Mouse (Mus musculus): Measurements from ENCODE around the gene Usp4. TPM values are rescaled to one million over a fixed set of nuclear protein-coding genes. Genes with fewer than 3 reads are reported as not detected.
"Not testable (repeated sequence)": the region's sequence is repeated elsewhere in the genome, so short reads cannot be mapped to it uniquely, and the experiment has no call there.

Gene Usp4
- polyA plus RNA-seq (2016; fragmentation: Nextera tagmentation; extraction: Ambion mirVana), result 124 and 128 TPM in 2 replicates

DNA sequence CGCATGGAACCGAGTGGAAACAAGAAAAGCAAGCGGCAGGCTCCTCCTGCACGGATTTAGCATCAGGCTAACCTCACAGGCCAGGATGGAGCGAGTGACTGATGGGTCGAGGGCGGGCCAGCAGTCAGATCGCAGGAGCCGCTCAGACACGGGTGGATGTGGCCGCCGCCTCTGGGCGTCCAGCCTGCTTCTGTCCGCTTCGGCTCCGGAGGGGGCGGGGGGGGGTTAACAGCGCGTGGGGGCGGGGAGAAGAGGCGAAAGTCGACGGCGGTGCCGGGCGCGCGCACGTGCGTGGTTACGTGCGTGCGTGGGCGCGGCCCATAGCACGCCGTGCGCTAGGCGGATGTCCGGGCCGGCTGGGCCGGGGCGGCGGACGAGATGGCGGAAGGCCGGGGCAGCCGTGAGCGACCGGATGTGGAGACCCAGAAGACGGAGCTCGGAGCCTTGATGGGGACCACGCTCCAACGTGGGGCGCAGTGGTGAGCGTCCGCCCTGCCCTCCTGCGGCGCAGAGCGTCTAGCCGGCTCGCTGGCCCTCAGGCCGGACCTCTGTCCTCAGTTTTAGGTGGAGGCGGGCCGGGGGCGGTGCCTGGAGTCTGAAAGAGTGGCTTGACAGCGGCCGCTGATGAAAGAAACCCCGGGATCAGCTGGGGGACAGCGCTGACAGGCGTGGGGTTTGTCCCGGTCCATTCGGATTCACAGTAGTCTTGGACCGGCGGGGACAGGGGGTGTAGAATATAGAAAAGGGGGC is at the start of gene Usp4:
Gene Usp4, plus strand, starts transcription at position 314 of the 750 bp plus-strand sequence.
- WGBS, result under 1% methylated on average over 74 of the region's 75 CpGs
- H3K27ac ChIP-seq, result peak within 1 kb of the TSS; percentile 97
- H3K4me1 ChIP-seq (replicated peaks), result peaks cover 23% of the 10 kb centered on the region
- DNase-seq (ENCODE audit: low spot score), result peak; percentile 91
- H3K4me3 ChIP-seq, result peak within 1 kb of the TSS; percentile 95
- peaks cover 32% of the 10 kb centered on the region for H3K36me3 ChIP-seq
- no peaks in the 10 kb centered on the region for H3K9me3 ChIP-seq
- no peaks in the 10 kb centered on the region for H3K27me3 ChIP-seq (ENCODE audit: insufficient read depth, poor library complexity, severe bottlenecking)

DNA sequence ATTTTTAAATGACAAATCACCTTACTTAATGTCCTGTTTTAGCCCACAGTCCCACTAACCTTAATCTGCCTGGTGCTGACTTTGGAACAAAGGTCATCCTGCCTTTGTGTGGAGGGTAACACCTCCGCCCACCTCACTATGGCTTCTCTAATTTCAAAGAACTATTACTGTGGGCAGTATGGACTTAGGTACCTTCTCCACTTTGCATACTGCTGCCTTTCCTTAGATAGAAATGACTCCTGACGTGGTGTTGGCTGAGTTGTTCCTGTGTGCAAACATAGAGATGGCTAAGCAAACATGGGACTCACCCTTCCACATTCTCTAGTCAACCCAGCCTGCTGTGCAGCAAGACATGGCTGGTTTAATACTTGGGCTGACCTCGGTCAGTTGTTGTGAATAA is 45.8 kb upstream of the Usp4 start:
- H3K9me3 ChIP-seq, result no peaks in the 10 kb centered on the region
- H3K27ac ChIP-seq, result no peak overlapping the region
- no peaks in the 10 kb centered on the region for H3K27me3 ChIP-seq (ENCODE audit: insufficient read depth, poor library complexity, severe bottlenecking)
- H3K4me3 ChIP-seq, result no peak overlapping the region
- WGBS, result 85% methylated on average over 3 of the region's 3 CpGs
- peaks cover 57% of the 10 kb centered on the region for H3K36me3 ChIP-seq
- peaks cover 24% of the 10 kb centered on the region for H3K4me1 ChIP-seq (replicated peaks)
- no peak for DNase-seq (ENCODE audit: low spot score)

DNA sequence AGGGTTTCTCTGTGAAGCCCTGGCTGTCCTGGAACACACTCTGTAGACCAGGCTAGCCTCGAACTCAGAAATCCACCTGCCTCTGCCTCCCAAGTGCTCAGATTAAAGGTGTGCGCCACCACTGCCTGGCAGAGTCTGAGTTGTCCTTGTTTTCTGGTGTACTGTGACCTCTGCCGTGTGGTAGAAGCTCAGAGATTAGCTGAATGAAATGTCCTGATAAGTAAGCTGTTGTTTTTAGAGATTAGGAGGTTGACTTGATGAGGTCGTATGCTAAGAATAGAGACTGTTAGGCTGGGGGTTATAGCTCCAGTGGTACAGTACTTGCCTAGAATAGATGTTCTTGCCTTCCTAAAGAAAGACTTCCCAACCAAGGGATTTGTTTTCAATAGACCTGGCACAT is 42.9 kb upstream of the Usp4 start:
- peak overlapping the region; percentile 99; the same call in 1 of the 2 replicates for H3K27ac ChIP-seq
- 85% methylated on average over 4 of the region's 4 CpGs for WGBS
- H3K9me3 ChIP-seq, result no peaks in the 10 kb centered on the region
- no peak for DNase-seq (ENCODE audit: low spot score)
- peaks cover 35% of the 10 kb centered on the region for H3K4me1 ChIP-seq (replicated peaks)
- H3K36me3 ChIP-seq, result peaks cover 44% of the 10 kb centered on the region
- H3K27me3 ChIP-seq (ENCODE audit: insufficient read depth, poor library complexity, severe bottlenecking), result no peaks in the 10 kb centered on the region
- peak overlapping the region; percentile 93 for H3K4me3 ChIP-seq

DNA sequence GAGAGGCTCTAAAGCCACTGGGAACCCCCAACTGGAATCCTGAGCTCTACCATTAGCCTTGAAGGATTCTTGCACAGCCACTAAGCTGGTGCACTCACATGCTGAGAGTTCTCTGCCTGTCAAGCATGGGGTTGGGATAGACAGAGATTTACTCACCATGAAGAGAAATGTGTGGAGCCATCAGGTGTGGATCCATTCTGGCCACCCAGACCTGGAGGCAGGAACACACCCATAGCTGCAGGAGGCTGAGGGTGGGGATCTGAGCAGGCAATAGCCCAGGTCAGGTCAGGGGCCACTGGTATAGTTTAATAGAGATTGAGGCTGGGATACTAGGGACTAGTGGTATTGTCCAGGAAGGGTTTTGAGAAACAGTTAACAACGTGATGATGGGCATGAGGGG is 42.5 kb upstream of the Usp4 start:
- H3K27me3 ChIP-seq (ENCODE audit: insufficient read depth, poor library complexity, severe bottlenecking), result no peaks in the 10 kb centered on the region
- WGBS, result 5% methylated on average over 1 of the region's 1 CpGs
- no peaks in the 10 kb centered on the region for H3K9me3 ChIP-seq
- peak overlapping the region; percentile 93 for H3K4me3 ChIP-seq
- peaks cover 41% of the 10 kb centered on the region for H3K36me3 ChIP-seq
- DNase-seq (ENCODE audit: low spot score), result no peak
- peak overlapping the region; percentile 99 for H3K27ac ChIP-seq
- H3K4me1 ChIP-seq (replicated peaks), result peaks cover 35% of the 10 kb centered on the region

DNA sequence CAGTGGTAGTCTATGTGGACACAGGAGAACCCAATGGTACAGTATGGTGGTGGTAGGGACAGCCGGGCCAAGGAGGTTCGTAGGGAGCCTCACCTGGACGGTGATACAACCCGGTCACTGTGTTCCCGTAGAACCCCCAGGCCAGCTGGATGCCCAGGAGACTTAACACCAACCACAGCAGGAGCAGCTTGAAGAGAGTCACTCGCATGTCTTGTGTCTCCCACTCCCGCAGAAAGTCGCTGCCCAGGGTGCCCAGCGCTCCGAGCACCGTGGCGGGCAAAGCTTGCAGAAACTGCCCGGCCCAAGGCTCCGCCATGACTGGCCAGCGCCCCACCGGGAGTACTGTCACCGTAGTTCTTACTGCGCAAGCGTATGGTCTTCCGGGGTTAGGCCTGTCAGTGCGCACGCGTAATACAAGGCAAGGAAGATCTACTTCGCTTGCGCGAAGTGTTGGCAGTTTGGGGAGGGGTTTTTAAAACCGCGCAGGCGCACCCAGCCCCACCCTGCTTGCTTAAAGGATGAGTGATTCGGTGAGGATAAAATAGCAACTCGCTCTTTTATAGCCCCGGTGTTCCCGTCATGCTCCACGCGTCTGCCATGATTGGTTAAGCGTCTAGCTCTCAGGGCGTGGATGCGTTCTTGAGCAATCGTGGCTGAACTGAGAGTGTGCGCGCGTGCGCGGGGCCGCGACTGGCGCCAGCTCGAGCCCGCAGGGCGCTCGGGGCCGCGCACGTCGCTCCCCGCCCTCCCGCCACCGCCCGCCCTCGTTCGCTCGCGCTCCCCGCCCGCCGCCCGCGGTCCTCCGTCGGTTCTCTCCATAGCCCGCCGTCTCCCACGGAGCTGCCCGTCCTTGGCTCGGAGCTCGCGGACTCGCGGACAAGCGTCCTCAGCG is 41.8 kb upstream of the Usp4 start, which contains the start of the genes Rhoa and Tcta:
Gene Rhoa, plus strand, starts transcription at position 501 of the 892 bp plus-strand sequence.
Gene Tcta, minus strand, starts transcription at position 532 of the 892 bp plus-strand sequence.
- DNase-seq (ENCODE audit: low spot score), result peak; percentile 98
- Histone ChIP-seq H3K9me3 (no peaks in the 10 kb centered on the region), H3K4me1 (replicated peaks) (peaks cover 35% of the 10 kb centered on the region), H3K4me3 (peak within 1 kb of the TSS; percentile 93), H3K36me3 (peaks cover 34% of the 10 kb centered on the region), H3K27me3 (ENCODE audit: insufficient read depth, poor library complexity, severe bottlenecking) (no peaks in the 10 kb centered on the region), H3K27ac (peak within 1 kb of the TSS; percentile 99)
- WGBS, result under 1% methylated on average over 80 of the region's 81 CpGs

DNA sequence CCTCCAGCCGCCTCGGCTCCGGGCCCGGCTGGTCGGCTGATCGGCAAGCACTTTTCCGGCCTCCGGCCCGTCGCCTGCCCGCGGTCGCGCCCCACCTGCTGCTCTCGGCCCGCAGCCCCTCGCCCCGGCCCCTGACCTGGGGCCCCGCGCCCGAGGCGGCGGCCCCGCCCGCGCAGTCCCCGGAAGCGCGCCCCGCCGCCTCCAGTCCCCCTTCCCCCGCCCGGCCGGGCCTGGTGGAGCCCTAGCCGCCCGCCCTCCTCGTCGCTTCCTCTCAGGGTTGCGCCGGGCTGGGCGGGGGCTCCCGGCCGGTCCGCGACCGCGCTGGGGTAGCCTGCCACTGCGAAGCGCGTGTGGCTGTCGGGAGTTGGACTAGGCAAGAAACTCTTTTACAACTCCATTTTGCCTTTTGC is 41.1 kb upstream of the Usp4 start:
- Histone ChIP-seq H3K4me1 (replicated peaks) (peaks cover 35% of the 10 kb centered on the region), H3K27ac (peak overlapping the region; percentile 99), H3K36me3 (peaks cover 28% of the 10 kb centered on the region), H3K27me3 (ENCODE audit: insufficient read depth, poor library complexity, severe bottlenecking) (no peaks in the 10 kb centered on the region), H3K9me3 (no peaks in the 10 kb centered on the region), H3K4me3 (peak overlapping the region; percentile 93)
- DNase-seq (ENCODE audit: low spot score), result no peak
- under 1% methylated on average over 51 of the region's 51 CpGs for WGBS

DNA sequence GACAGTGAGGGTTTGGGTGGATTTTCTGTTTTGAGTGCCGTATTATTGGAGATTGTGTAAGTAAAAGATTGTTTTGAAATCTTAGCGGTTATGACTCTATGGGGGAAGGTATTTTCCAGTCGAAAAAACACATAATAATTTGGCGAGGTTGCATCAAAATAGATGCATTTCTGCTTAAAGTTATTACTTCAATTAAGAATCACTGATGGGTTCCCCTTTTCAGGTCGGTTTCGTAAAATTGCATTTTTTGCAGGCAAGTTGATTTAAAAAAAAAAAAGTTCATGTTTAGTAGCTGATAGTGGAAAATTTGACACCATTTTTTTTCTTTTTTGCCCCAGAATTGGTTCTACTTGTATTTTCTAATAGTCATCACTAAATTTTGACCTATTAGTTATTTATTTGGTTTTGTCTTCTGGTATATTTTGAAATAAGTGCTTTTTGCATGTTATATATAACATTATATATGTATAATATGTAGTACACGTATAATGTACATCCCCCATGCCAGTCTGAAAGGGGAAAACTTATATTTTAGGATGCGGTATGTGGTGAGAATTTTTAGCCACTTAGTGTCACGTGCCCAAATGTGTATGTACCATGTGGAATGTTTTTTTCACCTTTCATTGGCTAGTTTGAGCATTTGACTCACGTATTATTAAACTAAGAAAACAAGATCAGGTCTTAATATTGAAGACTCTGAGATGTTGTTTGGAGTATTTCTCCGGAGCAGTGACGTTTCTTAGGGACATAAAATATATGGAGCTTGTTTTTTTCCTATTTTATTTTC is 40.4 kb upstream of the Usp4 start:
- 29% methylated on average over 12 of the region's 12 CpGs for WGBS
- Histone ChIP-seq H3K36me3 (peaks cover 22% of the 10 kb centered on the region), H3K4me3 (peak overlapping the region; percentile 93), H3K27me3 (ENCODE audit: insufficient read depth, poor library complexity, severe bottlenecking) (no peaks in the 10 kb centered on the region), H3K4me1 (replicated peaks) (peaks cover 35% of the 10 kb centered on the region), H3K9me3 (no peaks in the 10 kb centered on the region), H3K27ac (peak overlapping the region; percentile 99)
- no peak for DNase-seq (ENCODE audit: low spot score)

DNA sequence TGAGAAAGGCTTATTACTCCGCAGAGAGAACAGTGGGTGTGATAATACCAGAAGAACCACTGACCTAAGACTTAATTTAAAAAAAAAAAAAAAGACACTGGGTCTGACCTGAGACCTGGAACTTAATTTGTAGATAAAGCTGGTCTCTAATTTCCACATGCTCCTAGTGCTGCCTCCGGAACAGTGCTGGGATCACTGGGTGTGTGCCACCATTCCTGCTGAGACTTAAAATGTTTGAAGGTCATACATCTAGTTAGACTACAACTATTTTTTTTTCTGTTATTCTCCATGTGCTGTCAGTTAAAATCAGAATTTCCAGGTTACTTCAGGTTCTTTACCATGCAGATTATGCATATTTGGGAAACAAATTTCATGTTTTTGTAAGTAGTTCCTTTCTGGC is 39.5 kb upstream of the Usp4 start:
- DNase-seq (ENCODE audit: low spot score), result no peak
- H3K4me3 ChIP-seq, result peak overlapping the region; percentile 93
- peaks cover 13% of the 10 kb centered on the region for H3K36me3 ChIP-seq
- no peaks in the 10 kb centered on the region for H3K27me3 ChIP-seq (ENCODE audit: insufficient read depth, poor library complexity, severe bottlenecking)
- 73% methylated on average over 2 of the region's 2 CpGs for WGBS
- no peaks in the 10 kb centered on the region for H3K9me3 ChIP-seq
- H3K27ac ChIP-seq, result no peak overlapping the region
- H3K4me1 ChIP-seq (replicated peaks), result peaks cover 35% of the 10 kb centered on the region

DNA sequence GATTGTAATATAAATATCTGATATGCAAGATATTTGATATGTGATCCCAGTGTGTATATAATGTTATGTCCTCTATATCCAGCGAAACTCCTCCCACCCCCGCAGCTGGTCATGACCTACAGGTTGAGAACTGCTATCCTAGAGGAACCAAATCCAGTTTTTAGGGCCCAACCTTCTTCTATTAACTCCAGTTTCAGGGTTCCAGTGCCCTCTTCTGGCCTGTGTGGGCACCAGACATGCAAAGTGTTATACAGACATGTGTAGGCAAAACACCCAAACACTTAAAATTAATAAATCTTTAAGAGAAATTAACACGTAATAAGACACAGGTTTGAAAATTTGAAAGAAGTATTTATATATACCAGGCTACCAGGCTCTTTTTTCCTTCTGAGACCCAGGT is 30.1 kb upstream of the Usp4 start:
- Histone ChIP-seq H3K36me3 (peaks cover 79% of the 10 kb centered on the region), H3K9me3 (no peaks in the 10 kb centered on the region), H3K27me3 (ENCODE audit: insufficient read depth, poor library complexity, severe bottlenecking) (no peaks in the 10 kb centered on the region), H3K27ac (no peak overlapping the region), H3K4me3 (no peak overlapping the region), H3K4me1 (replicated peaks) (no peaks in the 10 kb centered on the region)
- no peak for DNase-seq (ENCODE audit: low spot score)
- WGBS, result 96% methylated on average over 3 of the region's 3 CpGs

DNA sequence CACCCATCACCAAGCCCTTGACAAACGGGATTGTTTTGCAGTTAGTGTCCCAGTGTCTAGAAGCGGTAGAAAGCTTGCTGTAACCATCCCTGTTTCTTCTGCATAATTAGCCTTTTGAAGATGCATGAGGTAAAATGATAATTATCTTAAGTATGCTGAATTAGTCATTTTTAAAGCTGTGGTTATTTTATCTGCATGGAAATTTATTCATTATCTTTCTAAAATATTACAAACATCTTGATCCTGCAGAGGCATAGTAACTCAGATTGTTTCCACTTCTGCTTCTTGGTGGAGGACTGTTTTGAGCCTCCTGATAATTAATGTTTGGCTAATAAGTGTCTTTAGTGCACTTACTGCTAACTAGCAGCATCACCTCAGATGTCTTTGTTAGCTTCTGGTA is 29.2 kb upstream of the Usp4 start:
- no peak for DNase-seq (ENCODE audit: low spot score)
- Histone ChIP-seq H3K27me3 (ENCODE audit: insufficient read depth, poor library complexity, severe bottlenecking) (no peaks in the 10 kb centered on the region), H3K9me3 (no peaks in the 10 kb centered on the region), H3K4me3 (no peak overlapping the region), H3K4me1 (replicated peaks) (no peaks in the 10 kb centered on the region), H3K27ac (no peak overlapping the region), H3K36me3 (peaks cover 87% of the 10 kb centered on the region)
- 89% methylated on average over 2 of the region's 2 CpGs for WGBS

DNA sequence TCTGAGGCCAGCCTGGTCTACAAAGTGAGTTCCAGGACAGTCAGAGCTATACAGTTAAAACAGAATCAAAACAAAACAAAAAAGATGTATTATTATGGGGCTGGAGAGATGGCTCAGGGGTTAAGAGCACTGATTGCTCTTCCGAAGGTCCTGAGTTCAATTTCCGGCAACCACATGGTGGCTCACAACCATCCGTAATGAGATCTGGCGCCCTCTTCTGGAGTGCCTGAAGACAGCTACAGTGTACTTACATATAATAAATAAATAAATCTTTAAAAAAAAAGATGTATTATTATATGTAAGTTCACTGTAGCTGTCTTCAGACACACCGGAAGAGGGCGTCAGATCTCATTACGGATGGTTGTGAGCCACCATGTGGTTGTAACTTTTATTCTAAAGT is 25.6 kb upstream of the Usp4 start:
- peaks cover 83% of the 10 kb centered on the region for H3K36me3 ChIP-seq
- not testable (repeated sequence) for H3K27me3 ChIP-seq (ENCODE audit: insufficient read depth, poor library complexity, severe bottlenecking); H3K4me3 ChIP-seq; DNase-seq (ENCODE audit: low spot score); H3K4me1 ChIP-seq (replicated peaks); H3K27ac ChIP-seq; H3K9me3 ChIP-seq
- WGBS, result 86% methylated on average over 7 of the region's 7 CpGs

DNA sequence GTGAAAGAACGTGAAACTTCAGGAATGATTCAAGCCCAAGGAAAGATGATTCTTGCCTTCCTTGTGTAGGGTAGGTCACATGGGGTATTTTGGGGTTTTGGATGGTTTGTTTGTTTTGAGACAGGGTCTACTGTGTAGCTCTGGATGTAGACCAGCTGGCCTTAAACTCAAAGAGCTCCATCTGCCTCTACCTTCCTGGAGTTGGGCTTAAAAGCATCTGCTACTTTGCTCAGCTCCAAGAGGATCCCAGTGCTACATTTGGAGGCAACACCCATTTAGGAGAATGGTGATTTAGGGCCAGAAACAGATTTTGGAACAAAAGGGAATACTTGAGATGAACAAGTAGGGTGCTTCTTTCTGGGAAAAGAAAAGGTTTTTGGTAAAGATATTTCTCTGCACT is 22.9 kb upstream of the Usp4 start:
- no peaks in the 10 kb centered on the region for H3K4me1 ChIP-seq (replicated peaks)
- peaks cover 88% of the 10 kb centered on the region for H3K36me3 ChIP-seq
- no peak overlapping the region for H3K27ac ChIP-seq
- H3K9me3 ChIP-seq, result no peaks in the 10 kb centered on the region
- no peak overlapping the region for H3K4me3 ChIP-seq
- H3K27me3 ChIP-seq (ENCODE audit: insufficient read depth, poor library complexity, severe bottlenecking), result no peaks in the 10 kb centered on the region
- no peak for DNase-seq (ENCODE audit: low spot score)
- WGBS, result 94% methylated on average over 1 of the region's 1 CpGs
